Mouse (Mus musculus): ENCODE results near the gene Tulp1.
A peak's percentile ranks its signal among the peaks of the same experiment; 100 is the strongest.
"Not testable (repeated sequence)": the region's sequence is repeated elsewhere in the genome, so short reads cannot be mapped to it uniquely, and the experiment has no call there.

Gene Tulp1

DNA sequence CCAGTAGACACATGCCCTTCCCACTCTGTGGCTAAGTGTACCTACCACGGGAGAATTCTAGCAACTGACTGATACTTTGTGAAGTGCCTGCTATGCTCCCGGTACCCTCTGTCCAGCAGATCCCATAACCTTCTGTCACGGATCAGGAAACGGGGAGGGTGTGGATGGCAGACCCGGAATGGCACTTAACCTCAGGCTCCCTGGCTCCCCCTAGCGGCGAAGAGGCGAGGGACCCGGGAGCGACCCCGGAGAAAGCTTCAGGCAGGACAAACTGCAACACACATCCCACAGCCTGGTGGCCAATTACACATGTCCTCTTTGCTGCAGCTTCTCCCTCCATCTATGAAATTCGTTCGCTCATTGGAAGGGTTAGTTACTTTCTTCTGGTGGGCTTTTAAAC, 3.4 kb upstream of the Tulp1 start:
- peak; percentile 93 for DNase-seq

- no peak for DNase-seq
Measured at GRCm38 (mm10) chr17:28363507-28363906, 1.5 kb downstream of the Tulp1 start.

DNA sequence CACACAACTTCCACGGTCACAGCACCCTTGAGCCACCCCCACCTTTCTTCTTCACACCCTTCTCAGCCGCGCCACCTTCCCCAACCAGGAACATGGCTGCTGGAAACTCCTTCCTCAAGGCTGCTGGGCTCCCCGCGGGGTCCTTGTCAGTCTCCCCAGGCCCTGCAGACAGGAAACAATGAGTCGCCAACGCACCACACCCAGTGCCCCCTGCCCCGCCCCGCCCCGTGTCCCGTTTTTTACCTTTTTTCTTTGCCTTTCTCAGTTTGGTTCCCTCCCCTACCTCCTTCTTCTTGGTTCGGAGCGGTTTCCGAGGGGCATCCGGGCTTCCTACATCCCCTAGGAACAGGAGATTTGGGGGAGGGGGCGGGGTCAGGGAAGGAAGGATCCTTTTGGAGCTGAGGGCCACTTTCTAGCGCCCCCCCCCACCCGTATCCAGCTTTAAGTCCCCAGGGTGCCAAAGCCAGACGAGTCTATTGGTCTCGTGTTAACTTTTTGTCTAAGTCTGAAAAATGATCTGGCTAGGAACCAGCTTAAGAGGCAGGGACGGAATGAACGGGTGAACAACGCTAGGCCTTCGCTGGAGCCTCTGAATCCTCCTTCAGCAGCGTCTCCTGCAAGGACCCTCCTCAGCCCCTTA, 2.2 kb downstream of the Tulp1 start:
- no peak for DNase-seq

DNA sequence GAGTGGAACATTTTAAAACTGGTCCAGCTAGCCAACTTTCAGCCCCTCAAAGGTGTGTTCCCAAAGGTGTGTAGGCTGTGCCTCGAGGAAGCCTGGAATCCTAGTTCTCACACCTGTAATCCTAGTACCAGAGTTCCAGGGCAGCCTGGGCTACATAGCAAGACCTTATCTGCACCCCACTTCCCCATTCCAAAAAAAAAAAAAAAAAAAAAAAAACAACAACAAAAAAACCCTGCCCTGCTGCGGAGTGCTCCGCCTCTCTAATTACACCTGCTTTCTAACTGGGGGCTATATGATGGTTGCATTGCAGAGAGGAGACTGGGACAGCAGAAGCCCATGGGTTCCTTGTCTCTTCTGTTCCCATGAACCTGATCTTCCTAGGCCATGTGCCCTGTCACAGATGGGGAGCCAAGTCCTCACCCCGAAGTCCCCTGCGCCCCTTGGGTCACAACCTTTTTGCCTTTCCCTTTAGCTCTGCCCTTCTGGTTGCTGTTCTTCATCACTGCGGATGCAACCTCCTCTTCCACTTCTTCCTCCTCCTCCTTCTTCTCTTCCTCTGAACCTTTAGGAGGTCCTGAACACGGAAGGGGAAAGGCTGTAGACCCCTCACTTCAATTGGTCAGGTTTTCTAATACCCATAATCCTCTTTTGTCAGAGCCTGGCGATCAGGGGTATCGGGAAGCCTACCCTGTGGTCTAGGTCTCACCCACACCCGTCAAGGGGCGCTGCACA, 2.9 kb downstream of the Tulp1 start:
- DNase-seq = no peak

DNA sequence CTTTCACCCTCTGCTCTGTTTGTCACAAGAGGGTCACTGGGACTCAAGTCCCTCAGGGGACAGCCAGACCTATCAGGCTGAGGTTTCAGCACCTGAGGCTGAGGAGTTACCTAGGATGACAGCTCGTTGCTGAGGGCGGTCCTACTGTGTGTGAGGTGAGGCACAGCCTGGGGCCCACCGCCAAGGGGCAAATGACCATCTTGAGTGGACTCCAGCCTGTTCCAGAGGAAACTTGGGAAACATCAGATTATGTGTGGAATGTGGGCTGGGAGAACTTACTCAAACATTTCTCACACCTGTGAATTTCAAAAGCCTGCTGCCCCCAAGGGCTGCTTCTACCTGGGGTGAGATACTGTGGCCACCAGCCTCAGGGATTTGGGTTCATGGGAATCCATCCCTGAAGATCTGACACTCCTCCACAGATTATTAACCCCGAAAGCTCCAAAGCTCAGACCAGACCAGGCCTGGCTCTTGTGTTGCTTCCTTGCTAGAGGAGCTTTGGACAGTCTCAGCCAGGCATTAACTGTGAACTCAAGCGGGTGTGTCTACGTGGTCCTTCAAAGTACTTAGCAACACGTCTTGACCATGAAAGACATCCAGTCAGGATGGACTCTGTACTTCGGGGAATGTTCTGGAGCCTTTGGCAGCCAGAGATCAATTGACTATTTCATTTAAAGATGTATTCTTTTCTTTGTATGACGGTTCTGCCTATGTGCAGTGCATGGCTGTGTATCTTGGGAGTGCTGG, 4.3 kb downstream of the Tulp1 start:
- DNase-seq = no peak

DNA sequence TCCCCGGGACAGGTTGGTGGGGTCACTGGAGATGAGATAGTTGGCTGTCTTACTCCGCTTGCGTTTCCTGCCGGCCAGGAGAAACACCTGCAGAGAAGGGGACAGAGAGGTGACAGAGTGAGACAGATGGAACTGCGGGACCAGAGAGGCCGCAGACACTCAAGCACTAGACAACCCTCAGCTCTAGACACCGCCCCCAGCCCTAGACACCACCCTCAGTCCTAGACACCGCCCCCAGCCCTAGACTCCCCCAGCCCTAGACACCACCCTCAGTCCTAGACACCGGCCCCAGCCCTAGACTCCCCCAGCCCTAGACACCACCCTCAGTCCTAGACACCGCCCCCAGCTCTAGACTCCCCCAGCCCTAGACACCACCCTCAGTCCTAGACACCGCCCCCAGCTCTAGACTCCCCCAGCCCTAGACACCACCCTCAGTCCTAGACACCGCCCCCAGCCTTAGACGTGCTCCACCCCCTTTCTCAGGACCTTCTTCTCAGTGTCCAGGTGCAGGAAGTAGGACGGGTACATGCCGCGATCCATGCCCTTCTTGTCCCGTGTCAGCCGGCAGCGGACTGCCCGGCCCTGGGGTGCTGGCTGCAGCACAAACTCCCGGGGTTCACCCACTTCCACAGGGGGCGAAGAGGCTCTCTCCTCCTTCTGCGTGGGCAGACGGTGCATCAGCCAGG, 6.3 kb downstream of the Tulp1 start:
- DNase-seq = not testable (repeated sequence)

DNA sequence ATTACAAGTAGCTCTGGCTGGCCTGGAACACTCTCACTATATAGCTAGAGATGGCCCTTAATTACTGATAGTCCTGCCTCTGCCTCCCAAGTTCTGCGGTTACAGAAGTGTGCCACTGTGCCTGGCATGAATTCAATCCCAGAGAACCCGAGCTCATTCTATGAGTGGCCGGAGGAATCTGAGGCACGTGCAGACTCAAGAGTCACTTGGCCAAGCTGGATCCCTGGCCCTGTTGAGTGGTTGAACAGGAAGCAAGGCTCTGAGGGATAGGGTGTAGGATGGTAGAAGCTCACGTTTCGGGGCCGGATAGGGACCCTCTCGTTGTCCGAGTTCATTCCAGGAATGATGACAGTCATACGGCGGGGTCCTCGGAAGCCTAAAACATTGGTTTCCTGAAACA, 9.2 kb downstream of the Tulp1 start:
- no peak for DNase-seq

DNA sequence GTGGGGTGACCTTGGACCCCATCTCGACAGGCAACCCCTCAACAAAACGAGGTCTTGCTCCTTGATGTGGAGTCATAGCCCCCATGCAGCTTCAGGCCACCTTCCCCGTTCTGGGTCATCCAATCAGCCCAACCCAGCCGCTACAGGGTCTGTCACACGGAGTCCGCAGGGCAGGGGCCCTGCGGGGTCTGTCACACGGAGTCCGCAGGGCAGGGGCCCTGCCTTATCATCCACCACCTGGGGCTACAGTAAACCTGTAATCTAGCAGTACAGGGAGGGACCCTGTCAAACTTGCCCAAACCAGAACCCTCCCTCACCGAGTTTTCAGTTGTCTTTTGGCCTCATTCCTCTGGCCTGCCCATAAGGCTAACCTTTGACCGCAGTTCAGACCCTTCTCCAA, 13.0 kb downstream of the Tulp1 start:
- no peak for DNase-seq

GRCm38 (mm10) chr17:28351353-28351890, 13.6 kb downstream of the Tulp1 start:
- peak; percentile 64 for DNase-seq

DNA sequence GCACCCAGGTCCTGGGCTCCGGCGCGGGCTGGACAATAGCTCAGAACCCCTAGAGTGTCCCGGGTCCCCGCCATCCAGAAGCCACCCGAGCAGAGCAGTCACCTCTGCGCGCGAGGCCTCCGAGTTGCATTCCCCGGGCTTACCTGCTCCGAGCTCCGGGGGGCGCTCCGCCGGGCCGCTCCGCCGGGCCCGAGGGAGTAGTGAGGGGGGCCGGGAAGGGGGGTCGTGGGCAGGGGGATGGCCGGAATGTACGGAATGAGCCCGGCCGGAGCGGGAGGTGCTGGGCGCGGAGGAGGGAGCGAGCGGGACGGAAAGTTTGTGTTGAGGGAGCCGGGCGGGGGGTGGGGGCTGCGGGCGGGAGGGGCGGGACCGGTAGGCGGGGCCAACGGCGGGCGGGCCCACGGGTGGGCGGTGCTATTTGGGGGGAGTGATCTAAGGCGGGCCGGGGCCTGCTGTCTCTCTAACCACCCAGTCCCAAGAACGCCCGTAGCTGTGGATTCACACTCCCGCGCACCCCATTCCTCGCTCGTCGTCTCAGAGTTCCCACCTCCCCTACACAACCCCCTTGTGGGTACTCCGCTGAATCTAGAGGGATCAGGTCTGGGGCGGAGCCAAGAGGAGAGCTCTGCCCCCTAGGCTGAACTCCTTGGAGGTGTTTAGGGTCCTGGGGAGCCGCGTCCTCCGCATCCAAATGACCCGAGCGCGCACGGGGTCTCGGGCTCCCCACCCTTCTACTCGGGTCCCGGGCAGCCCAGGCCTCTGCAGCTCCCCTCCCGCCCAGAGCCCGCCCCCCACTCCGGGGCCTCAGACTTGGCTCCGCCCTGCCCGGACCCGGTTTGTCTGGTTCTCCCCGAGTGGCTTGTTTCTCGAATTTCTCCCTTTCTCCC, 14.3 kb downstream of the Tulp1 start, which contains the start of gene Tead3:
Gene Tead3, minus strand, starts transcription at position 352 of the 887 bp plus-strand sequence.
- peak; percentile 93 for DNase-seq

- DNase-seq = peak; percentile 66
Measured at GRCm38 (mm10) chr17:28349901-28350465, 15.0 kb downstream of the Tulp1 start.

DNA sequence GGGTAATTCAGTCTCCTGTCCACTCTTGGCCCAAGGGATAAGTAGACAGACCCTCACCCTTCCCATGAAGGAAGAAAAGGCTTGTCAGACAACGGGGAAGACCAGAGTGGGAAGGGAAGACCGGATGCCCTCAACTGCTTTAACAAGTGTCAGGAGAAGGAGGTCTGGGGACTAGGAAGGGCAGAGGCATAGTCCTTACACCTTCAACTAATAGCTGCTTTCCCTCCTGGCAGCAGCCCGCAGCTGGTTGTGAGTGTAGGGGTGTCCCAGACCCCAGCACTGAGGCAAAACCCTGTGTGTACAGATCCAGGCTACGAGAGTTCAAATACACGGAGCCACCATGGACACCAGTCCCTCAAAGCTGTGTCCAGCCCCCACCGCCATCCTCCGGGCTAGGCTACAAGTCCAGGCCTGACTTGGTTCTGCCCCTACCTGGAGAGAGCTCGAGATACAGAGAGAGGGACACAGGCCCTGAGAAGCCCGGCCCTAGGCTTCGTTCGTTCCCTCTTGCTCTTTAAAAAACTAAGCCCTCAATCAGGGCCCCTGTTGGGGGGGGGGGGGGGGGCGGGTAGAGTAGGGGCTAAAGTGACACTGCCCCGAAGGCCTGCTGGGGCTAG, 15.7 kb downstream of the Tulp1 start:
- DNase-seq = no peak

GRCm38 (mm10) chr17:28348211-28348610, 16.8 kb downstream of the Tulp1 start:
- DNase-seq = no peak

- no peak for DNase-seq
Measured at GRCm38 (mm10) chr17:28347327-28347726, 17.7 kb downstream of the Tulp1 start.

DNA sequence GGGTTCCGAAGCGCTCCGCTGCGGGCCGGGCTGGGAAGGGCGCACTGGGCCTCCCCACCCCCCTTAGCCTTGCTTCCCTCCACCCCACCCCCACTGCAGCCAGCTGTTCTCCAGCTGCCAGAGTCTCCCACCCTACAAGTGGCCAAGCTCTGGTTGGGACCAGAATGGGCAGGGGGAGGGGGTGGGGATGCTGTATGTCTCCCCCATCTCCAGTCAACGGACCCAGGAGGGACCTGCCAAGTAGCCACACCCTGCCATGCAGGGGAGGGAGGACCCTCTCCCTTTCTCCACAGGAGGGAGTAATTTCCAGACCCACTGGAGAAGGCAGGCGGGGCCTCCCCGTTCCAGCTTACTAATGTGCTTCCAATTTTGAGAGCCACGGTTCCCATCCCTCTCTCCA, 19.1 kb downstream of the Tulp1 start:
- no peak for DNase-seq

- no peak for DNase-seq
Measured at GRCm38 (mm10) chr17:28345271-28345721, 19.7 kb downstream of the Tulp1 start.

GRCm38 (mm10) chr17:28344670-28345069, 20.4 kb downstream of the Tulp1 start:
- DNase-seq = no peak

- DNase-seq = no peak
Measured at GRCm38 (mm10) chr17:28344050-28344607, 20.9 kb downstream of the Tulp1 start.

- DNase-seq = peak; percentile 54
Measured at GRCm38 (mm10) chr17:28341091-28341490, 23.9 kb downstream of the Tulp1 start.

- no peak for DNase-seq
Measured at GRCm38 (mm10) chr17:28340578-28340977, 24.4 kb downstream of the Tulp1 start.

DNA sequence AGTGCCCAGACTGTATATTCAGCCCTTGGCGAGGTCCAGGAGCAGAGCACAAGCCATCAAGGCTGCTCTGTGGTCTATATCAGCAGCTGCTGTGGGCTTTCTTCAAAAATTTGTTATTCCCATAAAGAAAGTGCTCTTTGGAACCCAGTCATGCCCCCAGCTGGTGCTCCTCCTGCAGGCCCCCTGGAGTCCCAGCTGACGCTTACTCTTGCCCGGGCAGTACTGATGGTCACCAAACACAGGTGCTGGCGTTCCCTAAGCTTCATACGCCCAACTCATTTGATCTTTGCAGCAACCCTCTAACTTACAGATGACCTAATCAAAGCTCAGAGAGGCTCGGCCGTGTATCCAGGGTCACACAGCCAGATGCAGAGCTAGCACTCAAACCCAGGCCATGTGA, 27.5 kb downstream of the Tulp1 start:
- DNase-seq = no peak

Measured in thymus, postnatal 4 days (tissue).